Mouse (Mus musculus): ENCODE data around the gene Gadd45g. TPM values are rescaled to one million over a fixed set of nuclear protein-coding genes. Genes with fewer than 3 reads are reported as not detected.

Gene Gadd45g
- total RNA-seq, 2 experiments from 2014 or later = 10.1 to 33.9 TPM

GRCm38 (mm10) chr13:51846868-51847793, 653 bp downstream of the Gadd45g start:
- intact Hi-C loops (cut with DNase I; ENCODE audit: low total_unique reads) = loop anchor here (5.0 to 10.0 kb wide), 2 partner anchors 55 to 178 kb away; no protein-coding TSS in a partner anchor
- peak; percentile 84 for DNase-seq

- intact Hi-C loops (cut with DNase I; ENCODE audit: low total_unique reads) = loop anchor here (5.0 to 10.0 kb wide), 2 partner anchors 54 to 177 kb away; no protein-coding TSS in a partner anchor
- DNase-seq = peak; percentile 83
These were observed 1.6 kb downstream of the Gadd45g start for GRCm38 (mm10) chr13:51847979-51848480.

GRCm38 (mm10) chr13:51848481-51849240, 2.2 kb downstream of the Gadd45g start:
- no peak for DNase-seq
- intact Hi-C loops (cut with DNase I; ENCODE audit: low total_unique reads) = loop anchor here (5.0 to 10.0 kb wide), 2 partner anchors 54 to 176 kb away; no protein-coding TSS in a partner anchor

GRCm38 (mm10) chr13:51849241-51850033, 3.0 kb downstream of the Gadd45g start:
- DNase-seq = peak; percentile 41

GRCm38 (mm10) chr13:51850565-51850964, 4.1 kb downstream of the Gadd45g start:
- intact Hi-C loops (cut with DNase I; ENCODE audit: low total_unique reads) = loop anchor here (10.0 kb wide), 1 partner anchor 124 kb away; no protein-coding TSS in a partner anchor
- DNase-seq = no peak

More at GRCm38 (mm10) chr13:51849241-51850033, 3.0 kb downstream of the Gadd45g start:
- intact Hi-C loops (cut with DNase I; ENCODE audit: low total_unique reads) = loop anchor here (5.0 to 10.0 kb wide), 3 partner anchors 53 to 175 kb away; no protein-coding TSS in a partner anchor

- intact Hi-C loops (cut with DNase I; ENCODE audit: low total_unique reads) = loop anchor here (10.0 kb wide), 1 partner anchor 122 kb away; no protein-coding TSS in a partner anchor
- DNase-seq = no peak
These were observed 6.2 kb downstream of the Gadd45g start for GRCm38 (mm10) chr13:51852560-51853190.

GRCm38 (mm10) chr13:51853301-51854243, 7.1 kb downstream of the Gadd45g start:
- intact Hi-C loops (cut with DNase I; ENCODE audit: low total_unique reads) = loop anchor here (10.0 kb wide), 1 partner anchor 121 kb away; no protein-coding TSS in a partner anchor
- DNase-seq = peak; percentile 50

GRCm38 (mm10) chr13:51855584-51855983, 9.1 kb downstream of the Gadd45g start:
- intact Hi-C loops (cut with DNase I; ENCODE audit: low total_unique reads) = loop anchor here (10.0 kb wide), 1 partner anchor 119 kb away; no protein-coding TSS in a partner anchor
- no peak for DNase-seq

- intact Hi-C loops (cut with DNase I; ENCODE audit: low total_unique reads) = loop anchor here (10.0 kb wide), 1 partner anchor 118 kb away; no protein-coding TSS in a partner anchor
- no peak for DNase-seq
These were observed 10.7 kb downstream of the Gadd45g start for GRCm38 (mm10) chr13:51857156-51857555.

GRCm38 (mm10) chr13:51858475-51858874, 12.0 kb downstream of the Gadd45g start:
- intact Hi-C loops (cut with DNase I; ENCODE audit: low total_unique reads) = loop anchor here (10.0 kb wide), 1 partner anchor 116 kb away; no protein-coding TSS in a partner anchor
- peak; percentile 33 for DNase-seq

- intact Hi-C loops (cut with DNase I; ENCODE audit: low total_unique reads) = loop anchor here (10.0 kb wide), 1 partner anchor 116 kb away; no protein-coding TSS in a partner anchor
- no peak for DNase-seq
These were observed 12.7 kb downstream of the Gadd45g start for GRCm38 (mm10) chr13:51859174-51859573.

GRCm38 (mm10) chr13:51859798-51860197, 13.3 kb downstream of the Gadd45g start:
- DNase-seq = no peak
- intact Hi-C loops (cut with DNase I; ENCODE audit: low total_unique reads) = loop anchor here (10.0 kb wide), 1 partner anchor 115 kb away; no protein-coding TSS in a partner anchor

GRCm38 (mm10) chr13:51862750-51863149, 16.3 kb downstream of the Gadd45g start:
- DNase-seq = no peak
- intact Hi-C loops (cut with DNase I; ENCODE audit: low total_unique reads) = no loop called here

- intact Hi-C loops (cut with DNase I; ENCODE audit: low total_unique reads) = no loop called here
- peak; percentile 56 for DNase-seq
These were observed 19.7 kb downstream of the Gadd45g start for GRCm38 (mm10) chr13:51866151-51866659.

- intact Hi-C loops (cut with DNase I; ENCODE audit: low total_unique reads) = no loop called here
- DNase-seq = peak; percentile 59
These were observed 22.1 kb downstream of the Gadd45g start for GRCm38 (mm10) chr13:51868491-51869128.

GRCm38 (mm10) chr13:51869129-51869491, 22.6 kb downstream of the Gadd45g start:
- intact Hi-C loops (cut with DNase I; ENCODE audit: low total_unique reads) = no loop called here
- no peak for DNase-seq
